Comparison of ENCODE assay signal across 18 mouse cellular contexts in genomic region chr2:27042131-27042844, GRCm38 (mm10). TPM values are rescaled to one million over a fixed set of nuclear protein-coding genes. Genes with fewer than 3 reads are reported as not detected.
DNase-seq lines count a peak whose midpoint lies in the region; ATAC-seq lines count a peak whose summit lies in the region.
"Had no signal": no experiment of that assay in that cellular context is flagged by ENCODE, and none has a peak within 500 bp of the region (broad histone marks: within the 10 kb centered on the region; RNA-seq: fewer than 3 reads in every experiment).

No protein-coding gene starts in this region.

- ATAC-seq in liver, embryonic 11.5 days (replicated peaks; ENCODE audit: low FRiP score) = 0 out of 2 replicates have a peak, but pooled peaks have one; percentile 21
- ATAC-seq: hindbrain, embryonic 16.5 days had no signal

- H3K9me3 ChIP-seq in liver, embryonic 11.5 days (ENCODE audit: control insufficient read depth, low read length) = no peaks in the 10 kb centered on the region
- H3K9me3 ChIP-seq: forebrain, embryonic 10.5 days; limb, embryonic 15.5 days had no signal

- no peaks in the 10 kb centered on the region; the same call in 1 of the 2 replicates for H3K27me3 ChIP-seq in liver, embryonic 11.5 days (replicated peaks; ENCODE audit: control insufficient read depth, insufficient read depth, low read length)

- no peaks in the 10 kb centered on the region for H3K4me1 ChIP-seq in liver, embryonic 11.5 days (replicated peaks; ENCODE audit: control insufficient read depth, insufficient read depth, low read length)

- intact Hi-C loops in heart, postnatal 36 days (cut with DNase I) = loop anchor here (2.0 kb wide), 1 partner anchor 85 kb away; no protein-coding TSS in a partner anchor

- H3K4me3 ChIP-seq in liver, embryonic 11.5 days (ENCODE audit: low read depth, low read length) = no peak overlapping the region
- H3K4me3 ChIP-seq: forebrain, embryonic 10.5 days; limb, embryonic 15.5 days had no signal

- no peaks in the 10 kb centered on the region for H3K36me3 ChIP-seq in liver, embryonic 11.5 days (ENCODE audit: control insufficient read depth, insufficient read depth, low read length)
- H3K36me3 ChIP-seq: forebrain, embryonic 10.5 days; limb, embryonic 15.5 days had no signal

- no peak overlapping the region for H3K4me2 ChIP-seq in liver, embryonic 11.5 days
- H3K4me2 ChIP-seq: limb, embryonic 15.5 days had no signal

- no peak overlapping the region for H3K9ac ChIP-seq in liver, embryonic 11.5 days (ENCODE audit: low read depth, low read length)
- H3K9ac ChIP-seq: limb, embryonic 15.5 days had no signal

- peak; percentile 73 for DNase-seq in adrenal gland, postnatal 14 days
- no peak for DNase-seq in adrenal gland, postnatal 4 days (ENCODE audit: low spot score in 2 of 2)
- DNase-seq in 3T3-L1 (ENCODE audit: low read depth, low spot score) = peak; percentile 22
- DNase-seq in gonadal fat pad, adult 2 months (ENCODE audit: low read depth) = peak; percentile 95
- no peak for DNase-seq in liver, embryonic 11.5 days (ENCODE audit: low spot score)
- DNase-seq in urinary bladder, postnatal 4 days (ENCODE audit: low spot score in 2 of 2) = no peak
- DNase-seq in cerebellum, postnatal 36 days = no peak
- no peak for DNase-seq in heart, postnatal 36 days
- DNase-seq: B cell, adult 2 months; cerebellum, postnatal 14 days; lung, postnatal 4 days; midbrain, embryonic 14.5 days; thymus, postnatal 25 days had no signal

- 64% methylated on average over 8 of the region's 8 CpGs for WGBS in liver, embryonic 11.5 days

- H3K27ac ChIP-seq in liver, embryonic 11.5 days (ENCODE audit: low read depth, low read length) = no peak overlapping the region
- H3K27ac ChIP-seq: forebrain, embryonic 10.5 days; limb, embryonic 15.5 days had no signal

RNA-seq across cellular contexts. Expression of gene Slc2a6, which starts 14.5 kb away (rescaled TPM):
- 0.63 and 1.7 TPM in 2 replicates for total RNA-seq in adrenal gland, postnatal 14 days (2021)
- 1 to 10 TPM; 1.3 TPM for total RNA-seq in adrenal gland, postnatal 4 days (2021)
- polyA plus RNA-seq in gonadal fat pad, adult 2 months (2012; rRNA removed) = 2.3 and 3.6 TPM in 2 replicates
- 0.51 and 0.64 TPM in 2 replicates for polyA plus RNA-seq in liver, embryonic 11.5 days (2014; fragmentation: Nextera tagmentation; extraction: Ambion mirVana)
- total RNA-seq in heart, postnatal 36 days (2021) = under 1 TPM in 1 of 2 experiments, not detected in 1; 0.73 TPM

RNA-seq across cellular contexts. Expression of gene Mymk, which starts 29.7 kb away (rescaled TPM):
- total RNA-seq in adrenal gland, postnatal 14 days (2021) = not detected in 2 replicates
- 1 to 10 TPM in 1 of 2 experiments, under 1 TPM in 1; 0.59 to 1.8 TPM for total RNA-seq in adrenal gland, postnatal 4 days (2021)
- polyA plus RNA-seq in gonadal fat pad, adult 2 months (2012; rRNA removed) = 0.11 and 0.18 TPM in 2 replicates
- polyA plus RNA-seq in liver, embryonic 11.5 days (2014; fragmentation: Nextera tagmentation; extraction: Ambion mirVana) = 0.12 and 0.13 TPM in 2 replicates
- total RNA-seq in heart, postnatal 36 days (2021) = not detected
- total RNA-seq: granulocyte monocyte progenitor cell, adult 5-6 weeks had no signal
- polyA plus RNA-seq: forebrain, embryonic 10.5 days; midbrain, embryonic 14.5 days; small intestine, adult 2 months had no signal

RNA-seq across cellular contexts. Expression of gene Cacfd1, which starts 32.6 kb away (rescaled TPM):
- 36.5 and 41.6 TPM in 2 replicates for total RNA-seq in adrenal gland, postnatal 14 days (2021)
- total RNA-seq in adrenal gland, postnatal 4 days (2021) = 10 to 100 TPM; 49.8 to 53.7 TPM
- polyA plus RNA-seq in gonadal fat pad, adult 2 months (2012; rRNA removed) = 76.2 and 90.6 TPM in 2 replicates
- polyA plus RNA-seq in liver, embryonic 11.5 days (2014; fragmentation: Nextera tagmentation; extraction: Ambion mirVana) = 32.6 and 32.9 TPM in 2 replicates
- 10 to 100 TPM; 41.0 to 44.2 TPM for total RNA-seq in heart, postnatal 36 days (2021)

RNA-seq across cellular contexts. Expression of gene Adamtsl2, which starts 36.9 kb away (rescaled TPM):
- 11.5 and 11.7 TPM in 2 replicates for total RNA-seq in adrenal gland, postnatal 14 days (2021)
- 10 to 100 TPM in 1 of 2 experiments, 1 to 10 TPM in 1; 9.6 to 13.5 TPM for total RNA-seq in adrenal gland, postnatal 4 days (2021)
- 8.1 and 12.6 TPM in 2 replicates for polyA plus RNA-seq in gonadal fat pad, adult 2 months (2012; rRNA removed)
- polyA plus RNA-seq in liver, embryonic 11.5 days (2014; fragmentation: Nextera tagmentation; extraction: Ambion mirVana) = 1.8 and 3.5 TPM in 2 replicates
- total RNA-seq in heart, postnatal 36 days (2021) = 10 to 100 TPM; 20.3 to 21.4 TPM
- total RNA-seq: granulocyte monocyte progenitor cell, adult 5-6 weeks had no signal

Comparison
In these comparisons a context has a peak if more than half of its experiments do, and no peak if none do; other contexts are left out.
1. DNase-seq: peak in adrenal gland, postnatal 14 days (single experiment), 3T3-L1 (single experiment) and gonadal fat pad, adult 2 months (single experiment); none in adrenal gland, postnatal 4 days (0 of 2), liver, embryonic 11.5 days (single experiment), urinary bladder, postnatal 4 days (0 of 2), cerebellum, postnatal 36 days (0 of 2) and heart, postnatal 36 days (0 of 2).